Mouse (Mus musculus): ENCODE data around the gene Skint7. TPM values are rescaled to one million over a fixed set of nuclear protein-coding genes. Genes with fewer than 3 reads are reported as not detected.

The Skint7 gene
- polyA plus RNA-seq (2012; rRNA removed; ENCODE audit: low replicate concordance) = not detected in 2 replicates

DNA sequence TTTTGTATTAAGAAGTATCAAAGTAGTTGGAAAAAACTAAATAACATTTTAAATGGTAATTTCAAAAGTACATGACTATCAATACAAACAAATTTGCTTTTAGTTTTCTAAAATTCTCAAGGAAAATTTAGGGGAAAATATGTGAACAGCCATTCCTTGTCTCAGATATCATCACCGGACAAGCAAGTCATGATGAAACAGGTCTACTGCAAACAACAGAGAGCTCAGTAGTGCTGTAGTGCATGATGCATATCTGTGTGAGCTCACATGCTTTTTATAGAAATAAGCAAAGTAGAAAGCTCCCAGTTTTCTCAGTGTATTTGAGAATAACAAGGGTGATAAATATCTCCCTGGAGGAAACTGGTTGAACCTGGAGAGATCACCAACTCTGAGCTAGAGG, at the start of gene Skint7:
Gene Skint7, plus strand, starts transcription at position 301 of the 400 bp plus-strand sequence.

DNA sequence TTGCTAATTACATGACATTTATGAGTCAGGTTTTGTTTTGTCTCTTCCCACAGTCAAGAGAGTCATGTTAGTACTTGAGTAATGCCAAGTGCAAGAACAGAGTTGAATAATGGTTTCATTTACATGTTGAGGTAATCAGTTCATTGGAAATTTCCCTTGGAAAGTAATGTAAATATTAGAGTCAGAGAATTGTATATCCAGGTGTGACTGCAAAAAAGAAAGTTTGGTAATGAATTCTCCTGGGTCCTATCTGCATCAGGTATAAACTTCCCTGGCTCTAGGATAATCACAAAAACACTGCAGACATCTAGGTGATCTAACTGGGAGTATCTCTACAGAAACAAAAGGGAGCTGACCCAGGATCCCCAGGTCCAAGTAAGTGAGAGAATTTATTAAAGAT, 33.2 kb downstream of the Skint7 start, which contains the start of gene Skint1:
Gene Skint1, plus strand, starts transcription at position 301 of the 400 bp plus-strand sequence.

Other genes with a start within 250 kb of the Skint7 start
- gene Slc5a9, start 70.0 kb upstream of the Skint7 start, polyA plus RNA-seq (2012; rRNA removed; ENCODE audit: low replicate concordance) = 12.9 and 25.9 TPM in 2 replicates
- not detected in 2 replicates for gene Skint8, start 53.5 kb upstream of the Skint7 start, polyA plus RNA-seq (2012; rRNA removed; ENCODE audit: low replicate concordance)
- not detected in 2 replicates for gene Skint1, start 33.3 kb downstream of the Skint7 start, polyA plus RNA-seq (2012; rRNA removed; ENCODE audit: low replicate concordance)
- not detected in 2 replicates for gene Skint4, start 99.1 kb downstream of the Skint7 start, polyA plus RNA-seq (2012; rRNA removed; ENCODE audit: low replicate concordance)